Mouse (Mus musculus) monocyte, adult 59 days (primary cell): Measurements from ENCODE around the gene Prodh2. TPM values are rescaled to one million over a fixed set of nuclear protein-coding genes. Genes with fewer than 3 reads are reported as not detected.

Experiments used
- total RNA-seq, 2 experiments: library from RNA; stranded (reverse); gene quantifications; one replicate each; pipeline ENCODE4 v1.2.4; 2023

The Prodh2 gene
- not detected for total RNA-seq

DNA sequence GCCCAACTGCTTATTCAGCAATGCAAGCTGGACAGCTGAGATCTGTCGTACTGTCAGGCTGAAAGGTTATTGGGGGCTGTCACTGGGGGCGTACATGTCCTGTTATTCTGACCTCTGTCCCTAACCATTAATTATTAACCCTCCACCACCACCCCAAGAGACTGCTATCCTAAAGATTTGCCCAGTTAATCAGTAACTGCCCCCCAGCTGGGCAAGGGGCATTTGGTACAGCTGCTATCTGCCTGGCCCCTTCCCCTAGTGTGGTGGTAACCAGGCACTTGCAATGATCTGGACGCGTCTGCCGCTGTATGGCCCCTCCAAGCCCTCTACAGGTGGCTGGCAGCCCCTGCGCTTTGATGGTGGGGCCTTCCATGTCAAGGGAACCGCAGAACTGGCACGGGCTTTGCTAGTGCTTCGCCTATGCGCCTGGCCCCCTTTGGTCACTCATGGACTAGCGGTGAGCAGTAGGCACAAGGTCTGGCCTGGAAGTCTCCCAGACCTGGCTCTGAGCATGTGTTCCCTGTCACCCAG is at the start of gene Prodh2:
TSS of gene Prodh2 (plus strand) at position 222 of the 531 bp plus-strand sequence.

DNA sequence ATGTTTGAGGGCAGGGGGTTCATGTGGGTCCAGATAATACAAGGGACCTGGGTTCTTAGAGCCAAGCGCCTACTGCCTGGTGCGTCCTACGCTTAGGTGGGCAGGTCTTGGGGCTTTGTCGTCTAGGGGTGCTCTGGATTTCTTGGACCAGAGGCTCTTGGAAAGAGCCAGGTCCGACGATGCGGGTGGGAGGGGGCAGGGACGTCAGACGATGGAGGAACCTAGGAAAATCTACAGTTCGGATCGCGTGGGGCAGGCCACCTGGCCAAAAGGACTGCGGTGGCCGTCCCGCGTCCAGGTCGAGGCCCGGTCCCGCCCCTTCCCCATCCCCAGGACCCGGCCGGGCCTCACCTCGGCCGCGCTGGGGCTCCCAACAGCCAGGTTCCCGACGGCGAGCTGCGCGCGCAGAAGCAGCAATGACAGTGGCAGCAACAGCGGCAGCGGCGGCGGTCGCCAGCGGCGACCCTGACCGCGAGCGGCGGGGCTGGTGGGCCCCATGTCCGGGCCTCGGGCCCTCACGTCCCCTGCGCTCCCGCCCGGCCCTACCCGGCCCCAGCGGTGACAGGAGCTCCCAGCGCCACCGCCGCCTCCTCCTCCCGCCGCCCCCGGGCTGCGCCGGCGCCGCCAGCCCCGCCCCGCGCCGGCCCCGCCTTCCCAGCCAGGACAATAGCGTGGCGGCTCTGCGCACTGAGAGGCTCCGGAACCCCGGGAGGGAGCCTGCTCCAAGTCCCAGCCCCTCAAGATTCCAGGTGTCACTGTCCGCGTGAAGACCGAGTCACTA is 48.3 kb upstream of the Prodh2 start, which contains the start of gene Aplp1:
TSS of gene Aplp1 (minus strand) at position 565 of the 781 bp plus-strand sequence.

DNA sequence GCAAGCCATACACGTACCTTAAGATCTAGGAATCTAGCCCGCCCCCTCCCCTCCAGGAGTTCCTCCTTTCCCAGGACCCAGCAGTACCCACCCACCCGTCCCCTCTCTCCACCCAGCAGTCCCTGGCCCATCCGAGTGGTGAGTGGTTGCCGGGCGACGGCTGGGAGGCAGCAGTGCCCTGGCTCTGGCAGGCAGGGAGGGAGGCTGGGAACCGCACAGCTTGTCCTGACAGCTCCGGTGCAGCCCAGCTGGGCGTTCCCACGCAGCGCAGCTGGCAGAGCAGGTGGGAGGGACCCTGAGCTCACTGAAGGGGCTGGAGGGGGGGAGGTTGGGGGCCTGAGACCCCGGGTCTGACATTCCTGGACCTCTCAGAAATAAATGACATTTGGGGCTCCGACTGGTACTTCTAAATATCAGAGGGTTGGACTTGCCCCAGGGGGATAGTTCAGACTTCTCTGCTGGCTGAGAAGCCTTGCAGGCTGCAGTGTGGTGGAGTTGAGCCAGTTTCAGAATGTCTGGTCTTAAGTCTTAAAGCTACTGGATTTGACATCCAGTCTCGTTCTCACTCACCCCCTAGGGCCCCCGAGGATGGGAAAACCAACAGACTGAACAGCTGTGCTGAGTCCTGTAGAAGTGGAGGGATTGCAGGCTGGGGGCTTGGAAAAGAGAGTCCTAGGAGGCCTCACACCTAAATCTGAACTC is 35.6 kb upstream of the Prodh2 start, which contains the start of the genes Kirrel2 and Nphs1:
TSS of gene Kirrel2 (minus strand) at position 62 of the 702 bp plus-strand sequence.
TSS of gene Nphs1 (plus strand) at position 687 of the 702 bp plus-strand sequence.

DNA sequence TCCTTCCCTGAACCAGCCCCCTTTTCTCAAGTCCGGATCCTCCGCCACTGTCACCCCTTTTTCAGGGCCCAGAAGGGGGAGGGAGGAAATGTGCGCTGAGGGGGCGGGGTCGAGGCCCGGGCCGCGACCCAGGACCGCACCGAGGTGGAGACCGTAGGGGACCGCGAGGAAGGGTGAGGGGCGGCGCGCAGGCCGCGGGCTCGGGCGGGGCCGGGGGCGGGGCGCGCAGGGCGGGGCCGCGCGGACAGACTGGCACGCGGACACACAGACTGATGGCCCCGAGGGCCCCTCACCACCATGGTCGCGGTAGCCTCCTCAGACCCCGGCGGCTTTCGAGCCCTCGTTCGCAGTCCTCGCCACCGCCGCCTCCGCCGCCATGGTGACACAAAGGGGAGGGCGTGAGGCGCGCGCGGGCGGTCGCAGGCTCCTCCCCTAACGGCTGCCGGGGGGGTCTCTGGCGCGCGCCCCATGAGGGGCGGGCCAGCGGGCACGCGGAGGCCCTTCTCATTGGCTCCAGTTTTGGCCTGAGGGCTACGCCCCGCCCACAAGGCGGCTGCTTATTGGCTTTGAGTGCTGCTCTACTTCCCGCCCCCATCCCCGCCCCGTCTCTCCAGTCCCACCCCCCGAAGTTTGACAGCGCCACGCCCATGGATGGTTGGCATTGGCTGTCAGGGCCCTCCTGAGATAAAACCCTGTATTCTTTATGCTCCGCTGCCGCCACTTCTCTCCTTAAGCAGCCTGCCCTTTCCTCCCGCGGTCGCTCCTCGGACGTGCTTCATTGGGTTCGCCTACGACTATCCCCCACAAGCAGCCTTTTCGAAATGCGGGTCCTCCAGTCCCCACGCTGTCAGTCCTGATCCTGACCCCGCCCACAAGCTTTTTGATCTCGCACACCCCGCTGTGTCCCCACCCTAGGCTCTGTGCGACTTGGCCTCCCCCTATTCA is 41.5 kb downstream of the Prodh2 start, which contains the start of gene Arhgap33:
TSS of gene Arhgap33 (minus strand) at position 428 of the 945 bp plus-strand sequence.

DNA sequence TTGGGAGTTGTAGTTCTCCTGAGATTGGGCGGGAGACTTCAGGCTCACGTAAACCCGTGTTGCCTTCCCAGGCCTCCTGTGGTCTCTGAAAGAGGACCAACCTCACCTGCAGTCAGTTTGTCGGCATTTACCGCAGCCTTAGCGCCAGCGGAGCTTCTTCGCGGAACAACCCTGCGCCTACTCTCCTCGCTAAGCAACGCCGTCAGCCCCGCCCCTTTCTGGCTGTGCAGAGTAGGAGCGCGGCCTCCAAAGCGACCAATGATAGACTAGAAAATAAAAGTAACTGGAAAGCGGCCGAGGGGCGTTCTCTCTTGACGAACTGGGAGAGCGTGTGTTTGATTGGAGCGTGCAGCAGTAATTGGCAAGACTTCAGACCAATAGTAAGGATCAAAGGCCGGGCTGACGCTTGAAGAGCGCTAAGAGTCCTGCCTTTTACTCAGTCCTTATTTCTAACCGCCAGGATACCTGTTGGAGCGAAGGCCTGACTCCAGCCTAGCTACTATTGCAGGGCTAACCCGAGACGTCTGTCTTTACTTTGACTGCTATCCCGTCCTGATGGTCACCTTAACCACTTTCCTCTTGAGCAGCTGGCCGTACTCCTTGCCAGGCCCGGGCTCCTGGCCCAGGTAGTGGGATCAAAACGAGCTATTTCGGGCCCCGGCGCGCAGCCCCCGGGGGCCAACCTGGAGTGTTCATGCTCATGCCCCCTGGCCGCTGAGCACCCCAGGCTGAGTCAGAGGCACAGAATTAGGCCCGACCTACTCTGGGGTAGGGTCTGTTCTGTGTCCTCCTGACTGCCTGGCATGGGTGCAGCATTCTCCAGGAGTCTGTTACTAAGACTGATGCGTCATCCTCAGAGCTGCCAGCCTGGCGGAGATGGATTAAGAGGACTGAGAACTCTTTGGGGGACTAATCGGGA is 58.9 kb downstream of the Prodh2 start, which contains the start of the genes Hspb6 and Proser3:
TSS of gene Hspb6 (plus strand) at position 77 of the 919 bp plus-strand sequence.
TSS of gene Proser3 (minus strand) at position 198 of the 919 bp plus-strand sequence.

DNA sequence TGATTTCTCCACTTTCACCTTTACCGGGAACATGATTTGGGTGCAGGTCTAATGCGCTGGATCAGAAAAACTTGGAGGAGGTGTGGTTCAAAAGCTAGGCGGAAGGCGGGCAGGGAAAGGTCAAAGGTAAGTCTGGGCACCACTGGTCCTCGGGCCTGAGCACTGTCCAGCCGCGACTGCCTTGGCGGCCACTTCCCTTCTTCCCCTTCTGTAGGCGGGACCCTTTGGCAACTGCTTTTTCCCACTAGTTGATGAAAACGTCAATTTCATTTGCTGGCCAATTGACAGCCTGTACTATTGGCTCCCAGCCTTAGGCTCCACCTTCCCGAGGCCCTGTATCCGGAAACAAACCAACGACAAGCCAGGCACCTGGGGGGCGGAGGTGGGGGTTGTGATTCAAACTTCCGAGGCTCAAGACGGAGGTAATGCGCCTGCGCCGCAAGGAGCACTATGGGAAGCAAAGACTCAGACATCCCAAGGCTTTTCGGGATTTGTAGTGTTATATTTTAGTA is 66.1 kb downstream of the Prodh2 start, which contains the start of gene Lin37:
TSS of gene Lin37 (minus strand) at position 396 of the 512 bp plus-strand sequence.

Other genes starting within 250 kb of the Prodh2 start
- gene Thap8, start 213.5 kb upstream of the Prodh2 start, total RNA-seq: 1 to 10 TPM in 1 of 2 experiments, under 1 TPM in 1; 0.73 to 2.0 TPM
- 10 to 100 TPM; 16.7 to 20.0 TPM for gene Wdr62, start 213.2 kb upstream of the Prodh2 start, total RNA-seq
- gene Clip3, start 201.9 kb upstream of the Prodh2 start, total RNA-seq: under 1 TPM in 1 of 2 experiments, not detected in 1; 0.21 TPM
- gene Alkbh6, start 184.9 kb upstream of the Prodh2 start, total RNA-seq: 10 to 100 TPM; 30.8 to 31.4 TPM
- gene Syne4, start 178.8 kb upstream of the Prodh2 start, total RNA-seq: 1 to 10 TPM; 1.9 to 3.4 TPM
- gene E130208F15Rik, start 171.9 kb upstream of the Prodh2 start, total RNA-seq: 1 to 10 TPM; 3.8 to 4.6 TPM
- gene Sdhaf1, start 169.7 kb upstream of the Prodh2 start, total RNA-seq: 10 to 100 TPM; 15.3 to 15.4 TPM
- under 1 TPM in 1 of 2 experiments, not detected in 1; 0.21 TPM for gene Lrfn3, start 130.8 kb upstream of the Prodh2 start, total RNA-seq
- 1,000 to 10,000 TPM; 2,439 to 2,603 TPM for gene Tyrobp, start 79.9 kb upstream of the Prodh2 start, total RNA-seq
- gene Hcst, start 73.8 kb upstream of the Prodh2 start, total RNA-seq: 10 to 100 TPM; 45.6 to 46.9 TPM
- gene Nfkbid, start 71.9 kb upstream of the Prodh2 start, total RNA-seq: 100 to 1,000 TPM; 116 to 140 TPM
- 1 to 10 TPM in 1 of 2 experiments, under 1 TPM in 1; 0.81 to 1.6 TPM for gene Aplp1, start 48.1 kb upstream of the Prodh2 start, total RNA-seq
- not detected for gene Kirrel2, start 35.9 kb upstream of the Prodh2 start, total RNA-seq
- gene Nphs1, start 35.3 kb upstream of the Prodh2 start, total RNA-seq: not detected
- gene Arhgap33, start 41.4 kb downstream of the Prodh2 start, total RNA-seq: 1 to 10 TPM; 1.3 to 2.7 TPM
- 1 to 10 TPM; 2.1 to 3.2 TPM for gene Hspb6, start 58.6 kb downstream of the Prodh2 start, total RNA-seq
- 10 to 100 TPM in 1 of 2 experiments, 1 to 10 TPM in 1; 5.3 to 10.2 TPM for gene Proser3, start 58.7 kb downstream of the Prodh2 start, total RNA-seq
- 10 to 100 TPM; 31.9 to 38.0 TPM for gene Lin37, start 66.2 kb downstream of the Prodh2 start, total RNA-seq
- 10 to 100 TPM; 66.5 to 69.1 TPM for gene U2af1l4, start 69.7 kb downstream of the Prodh2 start, total RNA-seq
- 1 to 10 TPM; 7.5 to 7.7 TPM for gene Gm49396, start 69.7 kb downstream of the Prodh2 start, total RNA-seq
- 100 to 1,000 TPM; 138 to 143 TPM for gene Psenen, start 70.0 kb downstream of the Prodh2 start, total RNA-seq
- 1 to 10 TPM; 2.0 to 5.9 TPM for gene Igflr1, start 71.8 kb downstream of the Prodh2 start, total RNA-seq
- 10 to 100 TPM; 68.9 to 78.9 TPM for gene Kmt2b, start 95.1 kb downstream of the Prodh2 start, total RNA-seq
- gene Zbtb32, start 105.3 kb downstream of the Prodh2 start, total RNA-seq: 1 to 10 TPM in 1 of 2 experiments, under 1 TPM in 1; 0.66 to 3.2 TPM
- not detected for gene Upk1a, start 119.2 kb downstream of the Prodh2 start, total RNA-seq
- 100 to 1,000 TPM; 279 to 306 TPM for gene Cox6b1, start 132.5 kb downstream of the Prodh2 start, total RNA-seq
- not detected for gene Etv2, start 142.2 kb downstream of the Prodh2 start, total RNA-seq
- 100 to 1,000 TPM in 1 of 2 experiments, 10 to 100 TPM in 1; 92.9 to 103 TPM for gene Rbm42, start 156.7 kb downstream of the Prodh2 start, total RNA-seq
- gene Haus5, start 171.4 kb downstream of the Prodh2 start, total RNA-seq: 10 to 100 TPM in 1 of 2 experiments, 1 to 10 TPM in 1; 9.9 to 12.1 TPM
- not detected for gene Pmis2, start 178.0 kb downstream of the Prodh2 start, total RNA-seq
- gene 2200002J24Rik, start 205.3 kb downstream of the Prodh2 start, total RNA-seq: not detected
- gene Atp4a, start 218.6 kb downstream of the Prodh2 start, total RNA-seq: not detected
- gene Tmem147, start 235.9 kb downstream of the Prodh2 start, total RNA-seq: 10 to 100 TPM; 51.6 to 63.4 TPM